Mouse (Mus musculus) thymus, adult 2 months (tissue): Measurements from ENCODE around the gene Myo15. TPM values are rescaled to one million over a fixed set of nuclear protein-coding genes. Genes with fewer than 3 reads are reported as not detected.
A peak's percentile ranks its signal among the peaks of the same experiment; 100 is the strongest.
"Not testable (repeated sequence)": the region's sequence is repeated elsewhere in the genome, so short reads cannot be mapped to it uniquely, and the experiment has no call there.

Experiments
- DNase-seq: peaks from one replicate; pipeline ENCODE4 v3.0.0; 2021
- H3K27ac ChIP-seq: fragments of 200-500 bp; 2 replicates; pipeline ENCODE4 v1.5.1; 2012; ENCODE audit warnings: low read length, control low read depth; ENCODE audit not compliant: control insufficient read depth, insufficient read depth
- H3K27me3 ChIP-seq: fragments of 200-500 bp; 2 replicates; pipeline ENCODE4 v1.6.1; 2012; ENCODE audit warnings: mild to moderate bottlenecking, low read length, moderate library complexity, mixed read lengths; ENCODE audit not compliant: control insufficient read depth, insufficient read depth
- H3K36me3 ChIP-seq: fragments of 200-500 bp; 2 replicates; pipeline ENCODE4 v1.6.1; 2012; ENCODE audit warnings: mild to moderate bottlenecking, low read length, moderate library complexity; ENCODE audit not compliant: control insufficient read depth, insufficient read depth
- H3K4me1 ChIP-seq: fragments of 200-500 bp; replicated peaks from 2 replicates; pipeline ENCODE4 v1.6.1; 2012; ENCODE audit warnings: low read length; ENCODE audit not compliant: control insufficient read depth, insufficient read depth
- H3K4me3 ChIP-seq: fragments of 200-500 bp; 2 replicates; pipeline ENCODE4 v1.5.1; 2012; ENCODE audit warnings: mild to moderate bottlenecking, low read length, control low read depth, moderate library complexity; ENCODE audit not compliant: control insufficient read depth, insufficient read depth
- CTCF ChIP-seq: fragments of 200-500 bp; IDR thresholded peaks from 2 replicates; pipeline ENCODE4 v1.5.1; 2012; ENCODE audit warnings: mild to moderate bottlenecking, control low read depth, low read length, moderate library complexity, borderline replicate concordance; ENCODE audit not compliant: control insufficient read depth, poor library complexity, insufficient read depth; ENCODE audit errors: extremely low read depth
- POLR2A ChIP-seq: fragments of 200-500 bp; IDR thresholded peaks from 2 replicates; pipeline ENCODE4 v1.6.1; 2012; ENCODE audit warnings: mild to moderate bottlenecking, low read length, control low read depth, moderate library complexity; ENCODE audit not compliant: control insufficient read depth, poor library complexity, insufficient read depth; ENCODE audit errors: extremely low read depth
- WGBS: fragments of 180-500 bp; shearing (Covaris S2); methylation state at CpG from one replicate; pipeline ENCODE4 v1.1.7; 2018; 5-methylcytosine and 5-hydroxymethylcytosine counted together
- polyA plus RNA-seq: library from polyadenylated mRNA; depleted of rRNA; stranded (reverse); fragments of >200 nt; gene quantifications from 2 replicates; pipeline ENCODE4 v1.2.3, GENCODE M21; 2012

Gene Myo15
- polyA plus RNA-seq, 1 experiment: 0.20 TPM

GRCm38 (mm10) chr11:60436618-60437017 is 32.5 kb upstream of the Myo15 start:
- 88% methylated on average over 3 of the region's 3 CpGs for WGBS
- Histone ChIP-seq H3K27me3 (no peaks in the 10 kb centered on the region), H3K36me3 (peaks cover 27% of the 10 kb centered on the region), H3K27ac (no peak overlapping the region), H3K4me3 (no peak overlapping the region), H3K4me1 (no peaks in the 10 kb centered on the region)
- no peak for DNase-seq
- TF ChIP-seq CTCF (no peak), POLR2A (no peak)

- H3K36me3 ChIP-seq: peaks cover 20% of the 10 kb centered on the region
- H3K4me3 ChIP-seq, H3K4me1 ChIP-seq, DNase-seq, H3K27ac ChIP-seq, H3K27me3 ChIP-seq: not testable (repeated sequence)
- WGBS: 93% methylated on average over 1 of the region's 1 CpGs
Measured at GRCm38 (mm10) chr11:60439621-60440020, 29.5 kb upstream of the Myo15 start.

DNA sequence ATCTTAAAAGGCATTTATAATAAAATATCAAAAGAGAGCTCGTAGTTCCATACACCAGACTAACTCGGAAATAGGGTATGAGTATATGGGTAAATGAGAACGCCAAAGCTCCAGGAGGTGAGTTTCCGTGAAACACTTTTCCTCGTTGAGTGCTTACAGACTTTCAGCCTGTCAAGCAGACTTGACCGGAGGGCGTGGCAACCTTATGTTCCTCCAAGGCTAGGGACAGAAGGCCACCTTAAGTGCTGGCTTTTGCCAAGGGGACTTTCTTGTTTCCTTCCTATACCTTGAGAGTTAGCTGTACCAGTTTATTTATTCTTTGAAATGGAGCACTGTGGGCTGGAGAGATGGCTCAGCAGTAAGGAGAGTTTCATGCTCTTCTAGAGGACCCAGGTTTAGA is 29.0 kb upstream of the Myo15 start:
- DNase-seq: no peak
- no peak overlapping the region for H3K27ac ChIP-seq
- TF ChIP-seq POLR2A (no peak), CTCF (no peak)
- no peak overlapping the region for H3K4me3 ChIP-seq
- no peaks in the 10 kb centered on the region for H3K27me3 ChIP-seq
- H3K36me3 ChIP-seq: peaks cover 20% of the 10 kb centered on the region
- WGBS: 90% methylated on average over 7 of the region's 7 CpGs
- H3K4me1 ChIP-seq: no peaks in the 10 kb centered on the region

DNA sequence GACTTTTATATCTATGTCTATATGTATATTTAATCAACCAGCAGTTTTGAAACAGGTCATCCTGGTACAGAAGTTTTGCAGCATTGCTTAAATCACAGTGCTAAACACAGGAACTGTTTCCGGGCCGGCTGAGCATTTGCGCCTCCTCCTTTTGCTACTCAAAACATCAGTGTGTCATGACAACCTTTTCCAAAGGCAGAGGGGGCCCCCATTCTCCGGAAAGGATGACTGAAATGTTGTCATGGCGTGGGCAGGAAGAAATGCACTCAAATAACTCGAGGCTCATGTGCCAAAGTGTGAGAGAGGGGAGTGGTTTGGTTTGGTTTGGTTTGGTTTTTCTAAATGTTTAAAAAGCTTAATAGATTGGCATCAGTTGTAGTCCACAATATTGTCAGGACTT is 26.2 kb upstream of the Myo15 start:
- peaks cover 19% of the 10 kb centered on the region for H3K36me3 ChIP-seq
- DNase-seq: no peak
- 91% methylated on average over 6 of the region's 6 CpGs for WGBS
- H3K4me3 ChIP-seq: no peak overlapping the region
- H3K27ac ChIP-seq: no peak overlapping the region
- no peaks in the 10 kb centered on the region for H3K27me3 ChIP-seq
- TF ChIP-seq POLR2A: no peak
- no peak for TF ChIP-seq CTCF
- H3K4me1 ChIP-seq: no peaks in the 10 kb centered on the region

DNA sequence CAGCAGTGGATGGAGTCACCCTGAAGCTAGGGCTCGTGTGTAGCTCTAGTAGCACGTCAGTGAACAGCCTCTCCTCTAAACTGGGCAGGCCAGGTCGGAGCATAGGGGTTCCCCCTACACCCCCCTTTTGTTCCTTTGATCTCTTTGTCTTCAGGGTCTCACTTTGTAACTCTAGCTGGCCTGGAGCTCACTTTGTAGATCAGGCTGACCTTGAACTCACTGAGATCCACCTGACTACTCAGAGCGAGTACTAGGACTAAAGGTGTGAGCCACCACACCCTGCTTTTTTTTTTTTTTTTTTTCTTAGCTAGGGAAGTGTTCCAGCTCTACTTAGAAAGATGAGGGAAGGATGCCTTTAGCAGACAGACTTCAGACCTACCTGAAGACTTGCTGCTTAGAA is 25.1 kb upstream of the Myo15 start:
- Histone ChIP-seq H3K36me3 (peaks cover 12% of the 10 kb centered on the region), H3K27me3 (no peaks in the 10 kb centered on the region), H3K4me3 (no peak overlapping the region), H3K4me1 (no peaks in the 10 kb centered on the region), H3K27ac (no peak overlapping the region)
- WGBS: 94% methylated on average over 4 of the region's 4 CpGs
- DNase-seq: no peak
- TF ChIP-seq CTCF: no peak
- no peak for TF ChIP-seq POLR2A

DNA sequence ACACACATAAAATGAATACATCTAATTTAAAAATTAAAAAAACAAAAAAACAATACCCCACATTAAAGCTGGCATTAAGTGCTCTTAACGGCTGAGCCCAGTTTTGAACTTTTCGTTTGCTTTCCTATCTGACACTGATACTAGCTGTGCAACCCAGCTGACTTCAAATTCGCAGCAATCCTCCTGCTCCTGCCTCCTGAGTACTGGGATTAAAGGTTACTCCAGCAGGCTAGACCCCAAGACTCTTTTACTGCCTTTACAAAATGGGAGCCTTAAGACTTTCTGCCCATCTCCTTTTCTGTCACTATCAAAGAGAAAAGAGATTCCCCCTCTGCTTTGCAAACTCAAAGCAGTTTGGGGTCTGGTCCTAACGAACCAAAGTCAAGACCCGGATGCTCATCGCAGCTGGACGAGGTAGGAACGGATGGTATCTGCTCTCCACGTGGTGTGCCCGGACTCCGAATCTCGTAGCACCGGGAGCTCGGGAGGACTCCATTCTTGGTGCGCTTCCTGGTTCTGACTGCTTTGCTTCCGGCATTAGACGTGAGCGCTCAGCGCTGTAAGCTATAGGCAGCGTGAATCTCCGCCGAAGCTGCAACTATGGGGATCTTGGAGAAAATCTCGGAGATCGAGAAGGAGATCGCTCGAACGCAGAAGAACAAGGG is 14.9 kb upstream of the Myo15 start, which contains the start of gene Drg2:
Drg2 (plus strand) TSS at position 512 of the 665 bp plus-strand sequence.
- 7% methylated on average over 27 of the region's 27 CpGs for WGBS
- H3K27ac ChIP-seq: peak within 1 kb of the TSS; percentile 9; the same call in 1 of the 2 replicates
- H3K4me3 ChIP-seq: peak within 1 kb of the TSS; percentile 71
- H3K27me3 ChIP-seq: no peaks in the 10 kb centered on the region
- DNase-seq: peak; percentile 87
- 0 out of 2 replicates have a peak, but pooled peaks cover 8% of the 10 kb centered on the region for H3K36me3 ChIP-seq
- peaks cover 7% of the 10 kb centered on the region for H3K4me1 ChIP-seq
- no peak for TF ChIP-seq CTCF
- TF ChIP-seq POLR2A: no peak

DNA sequence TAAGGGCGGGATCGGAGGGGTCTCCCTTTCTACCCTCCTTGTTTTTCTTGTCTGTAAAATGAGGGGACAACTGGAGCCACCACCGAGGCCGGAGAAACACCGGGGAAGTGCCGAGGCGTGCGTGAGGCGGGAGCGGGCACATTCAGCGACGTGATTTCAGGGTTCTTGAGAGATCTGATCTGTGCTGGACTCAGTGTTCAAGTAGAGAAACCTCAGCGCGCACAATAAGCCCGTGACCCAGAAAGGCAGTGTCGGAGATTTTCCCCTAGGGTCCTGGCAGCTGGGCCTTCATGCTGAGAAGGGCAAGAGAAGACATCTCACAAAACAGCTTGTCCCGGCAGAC is 14.4 kb upstream of the Myo15 start:
- Histone ChIP-seq H3K4me1 (peaks cover 7% of the 10 kb centered on the region), H3K27ac (peak overlapping the region; percentile 9; the same call in 1 of the 2 replicates), H3K36me3 (0 out of 2 replicates have a peak, but pooled peaks cover 12% of the 10 kb centered on the region), H3K27me3 (no peaks in the 10 kb centered on the region), H3K4me3 (peak overlapping the region; percentile 71)
- DNase-seq: no peak
- TF ChIP-seq CTCF (no peak), POLR2A (no peak)
- under 1% methylated on average over 17 of the region's 17 CpGs for WGBS
